Mouse (Mus musculus) thymus, adult 2 months (tissue): ENCODE results near the gene 4930590J08Rik. TPM values are rescaled to one million over a fixed set of nuclear protein-coding genes. Genes with fewer than 3 reads are reported as not detected.

Experiments used
- DNase-seq: peaks from one replicate; pipeline ENCODE4 v3.0.0; 2021
- H3K27ac ChIP-seq: fragments of 200-500 bp; 2 replicates; pipeline ENCODE4 v1.5.1; 2012; ENCODE audit warnings: low read length, control low read depth; ENCODE audit not compliant: control insufficient read depth, insufficient read depth
- H3K27me3 ChIP-seq: fragments of 200-500 bp; 2 replicates; pipeline ENCODE4 v1.6.1; 2012; ENCODE audit warnings: mild to moderate bottlenecking, low read length, moderate library complexity, mixed read lengths; ENCODE audit not compliant: control insufficient read depth, insufficient read depth
- H3K36me3 ChIP-seq: fragments of 200-500 bp; 2 replicates; pipeline ENCODE4 v1.6.1; 2012; ENCODE audit warnings: mild to moderate bottlenecking, low read length, moderate library complexity; ENCODE audit not compliant: control insufficient read depth, insufficient read depth
- H3K4me1 ChIP-seq: fragments of 200-500 bp; replicated peaks from 2 replicates; pipeline ENCODE4 v1.6.1; 2012; ENCODE audit warnings: low read length; ENCODE audit not compliant: control insufficient read depth, insufficient read depth
- H3K4me3 ChIP-seq: fragments of 200-500 bp; 2 replicates; pipeline ENCODE4 v1.5.1; 2012; ENCODE audit warnings: mild to moderate bottlenecking, low read length, control low read depth, moderate library complexity; ENCODE audit not compliant: control insufficient read depth, insufficient read depth
- CTCF ChIP-seq: fragments of 200-500 bp; IDR thresholded peaks from 2 replicates; pipeline ENCODE4 v1.5.1; 2012; ENCODE audit warnings: mild to moderate bottlenecking, control low read depth, low read length, moderate library complexity, borderline replicate concordance; ENCODE audit not compliant: control insufficient read depth, poor library complexity, insufficient read depth; ENCODE audit errors: extremely low read depth
- POLR2A ChIP-seq: fragments of 200-500 bp; IDR thresholded peaks from 2 replicates; pipeline ENCODE4 v1.6.1; 2012; ENCODE audit warnings: mild to moderate bottlenecking, low read length, control low read depth, moderate library complexity; ENCODE audit not compliant: control insufficient read depth, poor library complexity, insufficient read depth; ENCODE audit errors: extremely low read depth
- WGBS: fragments of 180-500 bp; shearing (Covaris S2); methylation state at CpG from one replicate; pipeline ENCODE4 v1.1.7; 2018; 5-methylcytosine and 5-hydroxymethylcytosine counted together
- polyA plus RNA-seq: library from polyadenylated mRNA; depleted of rRNA; stranded (reverse); fragments of >200 nt; gene quantifications from 2 replicates; pipeline ENCODE4 v1.2.3, GENCODE M21; 2012

Gene 4930590J08Rik
- polyA plus RNA-seq, 1 experiment, result 1.4 TPM

DNA sequence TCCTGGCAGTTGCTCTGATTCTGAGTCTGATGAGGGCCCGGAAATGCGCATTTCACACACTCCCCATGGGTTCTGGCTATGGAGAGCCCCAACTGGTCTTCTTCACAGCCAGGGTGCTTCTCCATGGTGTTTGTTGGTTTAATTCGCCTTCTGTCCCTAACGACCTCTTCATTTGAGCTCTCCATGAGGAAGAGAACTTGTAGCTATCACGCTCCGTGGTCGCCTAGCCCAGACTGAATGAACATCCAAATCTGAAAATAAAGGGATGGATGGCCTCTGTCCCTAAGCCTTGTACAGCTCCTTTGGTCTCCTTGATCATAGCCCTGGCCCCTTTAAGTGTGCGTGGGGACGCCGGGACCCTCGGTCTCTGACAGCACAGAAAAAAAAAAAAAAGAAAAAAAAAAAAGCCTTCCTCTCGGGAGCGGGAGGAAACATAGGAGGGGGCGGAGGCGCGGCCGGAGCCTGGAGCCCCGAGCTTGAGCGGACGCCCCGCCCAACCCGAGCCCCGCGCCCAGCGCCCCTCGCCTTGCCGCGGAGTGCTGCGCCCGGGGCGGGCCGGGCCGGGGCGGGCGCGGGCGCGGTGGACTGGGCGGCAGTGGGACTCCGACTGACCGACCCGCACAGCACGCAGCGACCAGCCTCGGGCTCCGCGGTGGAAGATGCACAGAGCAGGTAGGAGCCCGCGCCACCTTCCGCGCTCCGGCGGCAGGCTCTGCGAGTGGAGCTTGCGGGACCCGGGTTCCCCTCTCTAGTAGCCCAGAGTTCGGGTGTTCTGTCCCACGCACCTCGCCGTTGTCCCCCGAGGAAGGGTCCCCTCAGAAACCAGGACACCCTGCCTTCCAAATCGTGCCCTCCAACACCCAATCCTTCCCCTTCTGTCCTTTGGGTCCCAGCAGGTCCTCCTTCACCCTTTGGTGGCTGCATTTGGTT, 76.0 kb downstream of the 4930590J08Rik start, which contains the start of gene Fgd5:
Gene Fgd5 (plus strand): TSS at position 508 of the 930 bp plus-strand sequence.
- Histone ChIP-seq H3K36me3 (no peaks in the 10 kb centered on the region), H3K4me1 (no peaks in the 10 kb centered on the region), H3K27ac (no peak within 1 kb of the TSS), H3K27me3 (no peaks in the 10 kb centered on the region; the same call in 1 of the 2 replicates), H3K4me3 (peak within 1 kb of the TSS; percentile 13)
- 6% methylated on average over 62 of the region's 62 CpGs for WGBS
- TF ChIP-seq CTCF (no peak), POLR2A (no peak)
- DNase-seq, result no peak

DNA sequence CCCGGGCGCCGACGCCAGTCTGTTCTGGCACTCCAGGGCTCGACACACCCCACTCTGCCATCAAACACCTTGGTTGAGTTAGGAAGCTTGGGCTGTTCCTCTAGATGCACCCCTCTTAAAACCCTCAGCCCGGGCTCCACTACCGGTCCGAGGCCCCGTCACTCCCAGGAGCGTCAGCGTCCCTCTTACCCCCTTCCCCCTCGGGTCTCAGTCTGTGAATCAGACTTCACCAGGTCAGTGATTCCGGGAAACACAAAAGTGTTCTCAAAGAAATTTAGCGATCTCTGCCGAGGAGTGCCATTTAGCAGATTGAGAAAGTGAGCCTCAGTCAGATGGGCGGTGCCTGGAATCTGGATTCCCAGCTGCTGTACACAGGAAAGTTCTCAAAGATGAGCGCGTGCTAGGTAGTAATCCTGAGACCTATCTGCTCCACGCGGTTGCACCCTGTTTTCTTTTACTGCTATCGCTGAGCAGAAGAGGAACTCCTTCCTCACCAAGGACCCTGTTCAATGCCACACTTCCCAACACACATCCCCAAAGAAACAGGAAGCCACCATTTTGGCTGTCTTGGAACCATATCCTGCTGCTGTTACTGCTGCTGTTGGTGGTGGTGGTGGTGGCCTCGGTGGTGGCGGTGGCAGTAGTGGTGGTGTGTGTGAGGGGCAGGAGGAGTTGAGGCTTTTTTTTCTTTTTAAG, 76.8 kb downstream of the 4930590J08Rik start:
- no peaks in the 10 kb centered on the region for H3K36me3 ChIP-seq
- H3K27me3 ChIP-seq, result no peaks in the 10 kb centered on the region; the same call in 1 of the 2 replicates
- no peak for DNase-seq
- H3K4me3 ChIP-seq, result peak overlapping the region; percentile 13
- TF ChIP-seq CTCF (no peak), POLR2A (no peak)
- 3% methylated on average over 23 of the region's 23 CpGs for WGBS
- no peak overlapping the region for H3K27ac ChIP-seq
- H3K4me1 ChIP-seq, result no peaks in the 10 kb centered on the region

DNA sequence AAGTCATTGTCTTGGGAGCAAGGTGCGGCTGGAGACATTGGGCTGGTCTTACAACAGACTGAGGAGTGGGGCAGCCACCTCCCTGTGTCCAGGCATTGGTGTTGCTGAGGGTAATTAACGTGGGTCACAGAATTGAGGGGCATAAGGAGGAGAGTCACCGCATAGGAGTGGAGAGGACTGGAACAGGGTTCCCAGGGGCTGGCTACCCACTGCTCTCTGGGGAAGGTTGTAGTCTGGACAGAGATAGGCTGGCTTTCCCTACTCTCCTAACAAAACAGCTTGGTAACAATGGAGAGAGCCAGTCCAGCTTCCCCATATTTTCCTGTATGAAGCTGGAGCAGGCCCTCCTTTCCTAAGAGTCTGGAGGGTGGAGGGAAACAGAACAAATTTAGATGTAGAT, 77.4 kb downstream of the 4930590J08Rik start:
- H3K27me3 ChIP-seq, result no peaks in the 10 kb centered on the region; the same call in 1 of the 2 replicates

DNA sequence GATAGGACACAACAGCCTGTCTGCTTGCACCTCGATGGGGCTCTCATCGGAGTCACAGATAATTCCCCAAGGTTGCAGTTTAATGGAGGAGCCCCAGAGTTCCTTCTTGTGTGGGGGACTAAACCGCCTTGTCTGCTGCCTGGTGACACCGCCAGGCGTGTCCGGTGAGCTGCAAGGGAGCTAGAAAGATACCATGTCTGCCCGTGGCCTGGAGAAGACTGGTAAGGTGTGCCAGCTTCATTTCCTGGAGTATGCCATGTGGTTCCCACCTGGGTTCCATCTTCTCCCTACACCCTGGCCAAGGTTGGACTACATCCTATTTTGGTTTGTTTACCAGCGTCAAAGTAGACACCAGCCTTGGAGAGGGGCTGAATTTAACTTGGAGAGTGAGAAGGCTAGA, 87.5 kb downstream of the 4930590J08Rik start:
- Histone ChIP-seq H3K4me1 (no peaks in the 10 kb centered on the region), H3K4me3 (no peak overlapping the region), H3K27me3 (no peaks in the 10 kb centered on the region), H3K27ac (no peak overlapping the region), H3K36me3 (no peaks in the 10 kb centered on the region)
- DNase-seq, result no peak
- 93% methylated on average over 8 of the region's 8 CpGs for WGBS
- no peak for TF ChIP-seq CTCF
- TF ChIP-seq POLR2A, result no peak

More for the DNA sequence above, 77.4 kb downstream of the 4930590J08Rik start:
- H3K4me1 ChIP-seq, result no peaks in the 10 kb centered on the region
- no peak overlapping the region for H3K27ac ChIP-seq
- no peaks in the 10 kb centered on the region for H3K36me3 ChIP-seq
- no peak for TF ChIP-seq POLR2A
- no peak for TF ChIP-seq CTCF
- 66% methylated on average over 3 of the region's 3 CpGs for WGBS
- no peak overlapping the region for H3K4me3 ChIP-seq
- no peak for DNase-seq

DNA sequence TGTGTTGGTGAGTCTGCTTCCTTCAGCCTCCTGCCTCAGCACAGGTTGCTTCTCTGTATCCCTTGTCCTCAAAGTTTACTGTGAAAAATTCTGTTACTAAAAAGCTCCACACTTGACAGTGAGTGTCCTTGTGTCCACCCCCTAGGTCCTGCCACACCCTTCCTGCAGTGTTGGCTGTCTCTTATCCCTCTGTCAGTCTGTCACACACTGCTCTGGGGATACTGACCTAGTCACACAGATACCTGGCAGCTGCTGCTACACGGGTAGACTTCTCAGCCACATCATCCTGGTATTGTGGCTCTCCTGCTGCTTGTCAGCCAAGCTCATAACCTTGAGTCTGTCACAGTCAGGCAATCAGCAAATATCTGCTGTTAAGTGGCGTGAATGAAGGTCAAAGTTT, 90.2 kb downstream of the 4930590J08Rik start:
- DNase-seq, result no peak
- Histone ChIP-seq H3K4me1 (no peaks in the 10 kb centered on the region), H3K27me3 (no peaks in the 10 kb centered on the region), H3K4me3 (no peak overlapping the region), H3K36me3 (no peaks in the 10 kb centered on the region), H3K27ac (no peak overlapping the region)
- 84% methylated on average over 2 of the region's 2 CpGs for WGBS
- TF ChIP-seq POLR2A, result no peak
- TF ChIP-seq CTCF, result no peak

DNA sequence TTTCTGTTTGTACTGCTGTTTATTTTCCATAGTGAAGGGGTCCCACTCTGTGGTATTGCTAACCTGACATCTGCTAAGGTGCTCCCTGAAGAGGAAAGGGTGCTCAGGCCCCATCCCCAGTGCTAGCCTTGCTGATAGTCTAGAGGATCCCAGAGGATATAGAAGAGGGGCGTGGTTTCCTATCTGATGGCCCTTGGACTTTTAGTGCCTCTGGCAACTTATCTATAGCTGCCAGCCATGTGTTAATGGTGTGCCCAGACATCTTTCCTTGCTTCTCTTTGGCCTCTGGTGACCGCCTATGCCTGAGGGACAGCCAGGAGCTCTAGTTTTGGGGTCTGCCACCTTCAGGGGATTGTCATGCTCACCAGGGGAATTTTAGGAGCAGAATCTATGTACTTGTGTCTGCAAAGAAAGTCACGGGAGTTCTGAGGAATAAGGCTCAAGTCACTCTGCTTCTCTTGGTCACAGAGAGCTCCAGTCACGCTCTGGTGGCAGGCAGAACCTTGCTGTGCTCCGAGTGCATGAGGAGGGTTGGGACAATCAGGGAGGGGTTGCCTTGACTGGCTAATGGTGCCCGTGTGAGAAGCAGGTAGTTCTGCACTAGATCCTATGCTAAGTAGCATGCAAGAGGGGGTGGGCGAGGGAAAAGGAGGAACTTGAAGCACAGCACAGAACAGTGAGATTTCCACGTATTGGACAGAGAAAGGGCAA, 91.3 kb downstream of the 4930590J08Rik start:
- no peak for TF ChIP-seq CTCF
- no peak for TF ChIP-seq POLR2A
- Histone ChIP-seq H3K27ac (no peak overlapping the region), H3K36me3 (no peaks in the 10 kb centered on the region), H3K4me3 (no peak overlapping the region), H3K27me3 (no peaks in the 10 kb centered on the region), H3K4me1 (no peaks in the 10 kb centered on the region)
- WGBS, result 59% methylated on average over 8 of the region's 8 CpGs
- no peak for DNase-seq
